Mouse (Mus musculus): ENCODE data around the gene Hist2h3c1.
A peak's percentile ranks its signal among the peaks of the same experiment; 100 is the strongest.
"Not testable (repeated sequence)": the region's sequence is repeated elsewhere in the genome, so short reads cannot be mapped to it uniquely, and the experiment has no call there.

The Hist2h3c1 gene

DNA sequence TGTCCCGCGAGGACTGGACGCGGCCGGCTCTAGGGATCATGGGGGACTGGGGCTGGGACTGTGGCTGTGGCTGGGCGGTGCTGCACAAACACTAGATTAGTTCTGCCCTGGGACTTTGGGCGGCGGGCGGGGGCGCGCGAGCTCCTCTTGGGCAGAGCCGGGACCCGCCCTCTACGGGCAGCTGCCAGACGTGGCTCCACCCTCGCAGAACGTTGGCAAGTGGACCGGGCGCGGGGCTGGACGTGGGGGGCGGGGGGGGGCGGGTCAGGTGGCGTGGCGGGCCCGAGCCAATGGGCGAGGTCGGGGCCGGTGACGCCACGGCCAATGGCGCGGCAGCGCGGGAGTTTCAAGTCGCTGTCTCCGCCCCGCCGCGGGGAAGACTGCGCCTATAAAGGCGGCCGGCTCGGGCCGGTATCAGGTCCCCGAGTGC, at the start of gene Hist2h3c1:
Gene Hist2h3c1 (plus strand): TSS at position 259 of the 430 bp plus-strand sequence.
- not testable (repeated sequence) for DNase-seq

- peak; percentile 87 for DNase-seq
Observed at GRCm38 (mm10) chr3:96197129-96197749, 49.2 kb upstream of the Hist2h3c1 start.

DNA sequence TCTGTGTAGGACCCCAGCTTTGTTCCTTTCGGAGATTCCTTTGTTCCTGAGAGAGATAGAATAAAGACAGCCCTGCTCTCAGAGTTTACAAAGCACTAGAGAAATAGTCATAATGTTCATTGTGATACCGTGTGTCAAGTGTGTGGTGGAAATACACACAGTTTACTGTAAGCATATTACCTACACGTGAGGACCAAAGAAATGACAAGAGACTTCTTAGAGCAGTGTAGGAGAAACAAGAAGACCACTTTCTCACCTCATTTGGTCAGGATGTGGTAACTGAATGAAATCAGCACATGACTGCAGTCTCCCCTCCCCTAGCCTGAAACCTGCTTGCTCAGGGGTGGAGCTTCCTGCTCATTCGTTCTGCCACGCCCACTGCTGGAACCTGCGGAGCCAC, 48.3 kb upstream of the Hist2h3c1 start:
- DNase-seq = peak; percentile 64

- DNase-seq = not testable (repeated sequence)
Observed at GRCm38 (mm10) chr3:96198601-96199251, 47.8 kb upstream of the Hist2h3c1 start.

DNA sequence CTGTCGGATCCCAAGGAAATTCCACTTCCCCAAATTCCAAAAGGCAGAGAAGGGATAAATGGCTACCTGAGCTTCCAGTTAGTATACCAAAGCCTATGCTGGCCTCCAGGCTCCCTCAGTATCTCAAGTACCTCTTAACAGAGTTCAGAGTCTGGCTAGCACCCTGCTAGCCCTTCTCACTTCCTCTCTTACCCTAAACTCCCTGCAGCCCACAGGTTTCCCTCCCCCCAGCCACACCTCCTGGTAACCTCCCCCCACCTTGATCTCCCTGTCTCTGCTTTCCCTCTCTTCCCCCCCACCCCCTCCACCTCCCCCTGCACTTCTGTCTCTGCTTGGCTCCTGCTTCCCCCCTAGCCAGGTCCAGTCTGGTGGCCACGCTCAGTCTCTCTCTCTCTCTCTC, 46.8 kb upstream of the Hist2h3c1 start:
- no peak for DNase-seq

GRCm38 (mm10) chr3:96207819-96208218, 38.7 kb upstream of the Hist2h3c1 start:
- no peak for DNase-seq

DNA sequence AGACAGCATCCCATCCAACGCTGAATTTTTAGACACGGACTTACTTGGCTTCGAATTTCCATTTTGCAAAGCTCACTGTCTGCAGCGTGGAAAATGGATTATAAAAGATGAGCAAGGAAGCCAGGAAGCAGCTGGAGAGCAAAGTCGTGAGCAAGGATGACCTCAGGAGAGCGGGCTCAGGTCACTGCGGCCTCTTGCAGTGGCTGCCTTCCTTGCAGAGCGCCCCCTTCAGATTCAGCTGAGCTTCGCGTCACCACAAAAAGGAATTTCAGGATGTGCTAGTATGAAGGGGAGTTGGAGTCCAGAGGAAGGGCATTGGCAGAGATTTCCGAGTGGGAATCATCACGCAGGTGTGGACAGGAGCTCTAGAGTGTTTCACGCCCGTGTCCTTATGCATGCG, 37.2 kb upstream of the Hist2h3c1 start:
- no peak for DNase-seq

- DNase-seq = peak; percentile 58
Observed at GRCm38 (mm10) chr3:96219191-96219641, 27.3 kb upstream of the Hist2h3c1 start.

DNA sequence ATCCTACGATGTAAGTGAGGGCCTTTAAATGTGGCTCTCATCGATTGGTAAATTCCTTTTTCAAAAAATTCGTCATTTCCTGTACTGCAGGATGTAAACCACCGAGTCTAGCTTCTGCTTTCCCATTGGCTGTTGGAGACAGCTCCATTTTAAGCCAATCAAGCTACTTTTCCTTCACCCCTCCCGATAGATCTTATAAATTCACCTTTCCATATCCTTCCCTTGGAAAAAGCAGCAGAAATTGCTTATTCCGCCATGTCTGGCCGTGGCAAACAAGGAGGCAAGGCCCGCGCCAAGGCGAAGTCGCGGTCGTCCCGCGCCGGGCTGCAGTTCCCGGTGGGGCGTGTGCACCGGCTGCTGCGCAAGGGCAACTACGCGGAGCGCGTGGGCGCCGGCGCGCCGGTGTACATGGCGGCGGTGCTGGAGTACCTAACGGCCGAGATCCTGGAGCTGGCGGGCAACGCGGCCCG, 26.8 kb upstream of the Hist2h3c1 start, which contains the start of the genes Bola1 and Hist2h2ab:
Gene Bola1 (minus strand): TSS at position 49 of the 470 bp plus-strand sequence.
Gene Hist2h2ab (plus strand): TSS at position 205 of the 470 bp plus-strand sequence.
- peak; percentile 82 for DNase-seq

DNA sequence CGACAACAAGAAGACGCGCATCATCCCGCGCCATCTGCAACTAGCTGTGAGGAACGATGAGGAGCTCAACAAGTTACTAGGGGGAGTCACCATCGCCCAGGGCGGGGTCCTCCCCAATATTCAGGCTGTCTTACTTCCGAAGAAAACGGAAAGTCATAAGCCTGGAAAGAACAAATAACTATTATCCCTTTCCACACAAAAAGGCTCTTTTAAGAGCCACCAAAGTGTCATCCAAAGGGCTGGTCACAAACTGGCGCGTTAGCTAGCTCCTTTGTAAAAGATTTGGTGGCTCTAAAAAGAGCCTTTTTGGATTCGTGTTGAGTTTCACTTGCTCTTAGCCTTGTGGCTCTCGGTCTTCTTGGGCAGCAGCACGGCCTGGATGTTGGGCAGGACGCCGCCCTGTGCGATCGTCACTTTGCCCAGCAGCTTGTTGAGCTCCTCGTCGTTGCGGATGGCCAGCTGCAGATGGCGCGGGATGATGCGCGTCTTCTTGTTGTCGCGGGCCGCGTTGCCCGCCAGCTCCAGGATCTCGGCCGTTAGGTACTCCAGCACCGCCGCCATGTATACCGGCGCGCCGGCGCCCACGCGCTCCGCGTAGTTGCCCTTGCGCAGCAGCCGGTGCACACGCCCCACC, 26.2 kb upstream of the Hist2h3c1 start:
- DNase-seq = not testable (repeated sequence)

DNA sequence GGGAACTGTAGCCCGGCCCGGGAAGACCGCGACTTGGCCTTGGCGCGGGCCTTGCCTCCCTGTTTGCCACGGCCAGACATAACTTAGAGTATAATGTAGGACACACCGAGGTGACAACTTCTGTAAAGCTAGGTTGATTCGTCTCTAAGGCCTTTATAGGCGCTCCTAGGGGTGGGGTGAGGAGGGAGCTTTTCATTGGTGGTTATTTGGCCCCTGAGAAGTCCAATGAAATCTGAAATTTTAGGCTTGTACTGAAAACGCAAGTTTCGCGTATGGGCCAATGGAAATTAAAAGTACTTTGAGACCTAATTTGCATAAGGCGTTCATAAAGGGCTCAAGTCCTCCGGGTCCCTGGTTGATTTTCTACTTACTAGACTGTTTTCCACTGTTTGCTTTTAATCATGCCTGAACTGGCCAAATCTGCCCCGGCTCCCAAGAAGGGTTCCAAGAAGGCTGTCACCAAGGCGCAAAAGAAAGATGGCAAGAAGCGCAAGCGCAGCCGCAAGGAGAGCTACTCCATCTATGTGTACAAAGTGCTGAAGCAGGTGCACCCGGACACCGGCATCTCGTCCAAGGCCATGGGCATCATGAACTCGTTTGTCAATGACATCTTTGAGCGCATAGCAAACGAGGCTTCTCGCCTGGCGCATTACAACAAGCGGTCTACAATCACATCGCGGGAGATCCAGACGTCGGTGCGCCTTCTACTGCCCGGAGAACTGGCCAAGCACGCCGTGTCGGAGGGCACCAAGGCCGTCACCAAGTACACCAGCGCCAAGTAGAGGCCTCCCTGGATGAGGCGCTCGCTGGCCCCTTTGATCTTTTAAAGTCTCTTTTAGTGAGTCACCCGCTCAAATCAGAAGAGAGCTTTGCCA, 25.5 kb upstream of the Hist2h3c1 start, which contains the start of the genes Hist2h2ac and Hist2h2be:
Gene Hist2h2ac (minus strand): TSS at position 116 of the 875 bp plus-strand sequence.
Gene Hist2h2be (plus strand): TSS at position 355 of the 875 bp plus-strand sequence.
- DNase-seq = peak; percentile 92

DNA sequence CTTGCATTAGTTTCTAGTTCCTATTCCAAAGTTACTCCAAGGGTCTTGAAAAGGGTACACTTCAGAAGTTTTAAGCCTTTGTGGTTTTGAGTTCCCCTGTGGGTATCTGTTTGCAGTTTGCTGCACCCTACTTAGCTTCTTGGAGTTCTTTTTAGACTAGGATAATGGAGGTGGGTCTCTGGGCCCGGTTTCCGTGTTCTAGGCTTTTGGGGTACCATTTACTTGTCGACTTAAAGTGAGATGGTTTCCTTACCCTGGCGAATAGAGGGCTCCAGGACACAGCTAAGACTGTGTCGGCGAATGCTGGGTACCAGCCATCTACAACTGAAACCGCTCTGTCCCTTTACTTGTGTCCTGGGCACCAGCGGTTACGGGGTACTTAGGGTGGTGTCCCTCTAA, 24.8 kb upstream of the Hist2h3c1 start:
- DNase-seq = peak; percentile 46

GRCm38 (mm10) chr3:96222774-96223173, 23.7 kb upstream of the Hist2h3c1 start:
- DNase-seq = no peak

- DNase-seq = no peak
Observed at GRCm38 (mm10) chr3:96225421-96225820, 21.1 kb upstream of the Hist2h3c1 start.

- no peak for DNase-seq
Observed at GRCm38 (mm10) chr3:96226695-96227648, 19.5 kb upstream of the Hist2h3c1 start.

DNA sequence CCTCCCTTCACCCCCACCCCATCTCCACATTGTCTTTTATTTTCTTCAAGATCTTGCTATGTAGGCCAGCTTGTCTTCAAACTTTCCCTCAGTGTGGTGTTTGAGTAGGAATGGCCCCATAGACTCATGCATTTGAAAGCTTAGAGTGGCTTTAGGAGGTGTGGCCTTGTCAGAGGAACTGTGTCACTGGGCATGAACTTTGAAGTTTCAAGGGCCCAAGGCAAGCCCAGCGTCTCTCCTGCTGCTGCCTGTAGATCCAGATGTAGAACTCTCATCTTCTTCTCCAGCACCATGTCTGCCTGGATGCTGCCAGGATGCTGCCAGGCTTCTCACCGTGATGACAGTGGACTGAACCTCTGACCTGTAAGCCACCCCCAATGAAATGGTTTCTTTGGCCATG, 17.7 kb upstream of the Hist2h3c1 start:
- no peak for DNase-seq

- DNase-seq = no peak
Observed at GRCm38 (mm10) chr3:96230404-96230803, 16.1 kb upstream of the Hist2h3c1 start.

DNA sequence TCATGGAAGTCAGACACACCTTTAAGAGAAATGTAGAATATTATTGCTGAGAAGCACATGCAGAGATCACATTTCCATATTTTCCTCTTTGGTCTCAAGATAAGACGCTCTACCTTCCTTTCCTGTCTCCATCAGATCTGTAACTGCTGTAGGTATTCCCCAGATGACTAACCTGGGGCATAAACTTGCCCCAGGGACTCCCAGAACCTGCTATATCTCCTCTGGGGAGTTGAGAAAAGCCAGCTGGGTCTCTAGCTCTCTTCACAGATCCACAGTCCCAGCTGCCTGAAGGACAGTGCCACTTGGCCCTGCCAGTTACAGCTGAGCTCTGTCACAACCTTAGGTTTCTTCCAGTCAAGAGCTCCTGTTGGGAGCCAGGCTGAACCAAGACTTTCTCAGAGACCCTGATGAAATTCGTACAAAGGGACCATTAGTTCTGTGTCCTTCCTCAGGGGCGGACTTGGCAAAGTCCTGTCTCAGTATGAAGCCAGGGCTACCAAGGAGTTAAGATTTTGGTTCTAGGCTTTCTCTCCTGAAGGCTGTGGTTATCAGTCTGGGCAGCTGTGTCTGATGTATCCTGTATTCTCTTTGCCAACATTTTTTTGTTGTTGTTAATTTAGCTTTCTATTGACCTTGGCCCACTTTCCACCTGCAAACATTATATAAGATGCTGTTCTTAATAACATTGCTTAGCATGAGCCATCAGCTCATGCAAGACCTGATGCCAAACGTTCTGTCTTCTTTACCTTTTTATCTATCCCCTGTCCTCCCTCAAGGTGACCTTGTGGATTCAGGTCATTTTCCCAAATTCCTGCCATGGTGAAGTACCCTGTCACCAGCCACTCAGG, 15.4 kb upstream of the Hist2h3c1 start:
- no peak for DNase-seq

DNA sequence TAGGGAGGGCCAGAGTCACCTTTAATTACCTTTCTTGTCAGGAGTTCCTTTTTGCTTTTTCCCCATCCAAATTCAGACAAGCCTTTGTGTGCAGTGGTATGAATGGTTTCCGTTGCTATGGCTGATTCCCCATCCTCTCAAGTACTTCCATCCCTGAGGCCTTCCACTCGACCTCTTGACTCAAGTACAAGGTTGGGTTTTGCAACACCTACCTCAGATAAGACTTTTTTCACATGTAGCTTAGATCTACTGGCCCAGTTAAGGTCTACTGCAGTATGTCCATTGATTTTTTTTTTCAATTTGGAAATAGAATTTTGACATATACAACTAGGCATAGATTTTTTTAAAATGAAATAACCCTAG, 14.7 kb upstream of the Hist2h3c1 start:
- no peak for DNase-seq

DNA sequence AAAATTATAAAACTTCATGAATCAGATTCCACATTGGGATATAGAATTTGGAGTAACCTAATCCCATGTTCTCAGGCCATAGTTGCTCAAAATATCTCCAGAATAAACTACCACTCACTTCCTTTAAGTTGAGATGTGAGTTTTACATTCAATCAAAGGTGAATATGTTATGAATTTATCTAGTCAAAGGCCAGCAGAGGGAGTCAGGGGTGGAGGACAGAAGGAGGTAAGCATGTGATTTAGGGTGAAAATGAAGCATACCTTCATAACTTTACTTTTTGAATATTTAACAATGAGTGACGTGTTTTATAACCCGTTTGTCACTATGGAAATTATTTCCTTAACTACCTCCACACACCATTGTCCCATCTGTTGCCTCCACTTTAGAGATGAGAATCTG, 11.6 kb upstream of the Hist2h3c1 start:
- peak; percentile 50 for DNase-seq

Data from thymus, postnatal 14 days (tissue).